Comparison of ENCODE assay signal across 8 mouse cellular contexts in the genomic region with DNA sequence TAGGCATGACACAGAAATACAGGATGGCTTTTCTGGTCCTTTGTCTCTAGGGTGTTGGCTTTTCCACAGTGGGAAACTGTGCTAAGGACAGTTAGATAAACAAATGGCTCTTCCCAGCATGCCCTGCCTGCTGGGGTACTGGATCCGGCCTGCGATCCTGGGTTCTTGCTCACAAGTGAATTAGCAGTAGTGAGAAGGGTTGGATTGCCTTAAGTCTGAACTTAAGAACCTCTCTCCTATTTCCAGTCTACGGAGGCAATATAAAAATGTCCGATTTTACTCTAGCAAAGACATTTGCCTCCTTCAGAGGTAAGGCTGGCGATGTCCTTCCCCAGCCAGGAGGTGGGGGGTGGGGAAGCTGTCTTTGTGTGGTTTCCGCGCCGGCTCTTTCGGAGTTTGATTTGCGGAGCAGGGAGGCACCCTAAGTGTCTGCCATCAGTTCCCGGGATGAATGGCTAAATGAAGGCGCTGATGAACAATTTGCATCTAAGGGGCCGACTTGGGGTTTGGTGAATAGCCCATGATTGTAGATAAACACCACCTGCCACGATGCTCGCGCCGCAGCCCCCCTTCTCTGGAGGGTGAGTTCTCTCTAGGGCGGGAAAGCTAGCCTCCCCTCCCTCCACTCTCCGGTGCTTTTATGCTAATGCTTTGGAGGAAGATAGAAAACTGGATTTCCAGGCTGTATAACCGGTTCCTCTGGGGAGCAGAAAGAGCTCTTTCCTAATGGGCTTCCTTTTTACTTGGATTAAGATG. TPM values are rescaled to one million over a fixed set of nuclear protein-coding genes. Genes with fewer than 3 reads are reported as not detected.
DNase-seq lines count a peak whose midpoint lies in the region; ATAC-seq and TF ChIP-seq lines count a peak whose summit lies in the region.

No protein-coding gene starts in this region.

- peaks cover 30% of the 10 kb centered on the region for H3K4me1 ChIP-seq in stomach, embryonic 16.5 days (ENCODE audit: control insufficient read depth, insufficient read depth, low read length)

- no peak for TF ChIP-seq CTCF in gastrocnemius, adult 2 months (IDR thresholded peaks at IDR 0.05)

- H3K36me3 ChIP-seq in stomach, embryonic 16.5 days (ENCODE audit: control insufficient read depth, insufficient read depth, low read length), result no peaks in the 10 kb centered on the region

- no peak for DNase-seq in gastrocnemius, adult 2 months
- DNase-seq in gastrocnemius, adult 8-10 months (ENCODE audit: low spot score in 2 of 2), result no peak
- DNase-seq in ZHBTc4 (ENCODE audit: low read depth, low spot score), result peak; percentile 59
- DNase-seq in frontal cortex, postnatal 10 days (ENCODE audit: low spot score in 2 of 2), result peak; percentile 34 to 51
- peak; percentile 60 for DNase-seq in left cerebral cortex, postnatal 4 days
- DNase-seq in mesoderm, embryonic 11.5 days (ENCODE audit: low read depth, low spot score), result peak; percentile 49
- DNase-seq in urinary bladder, postnatal 4 days (ENCODE audit: low spot score in 2 of 2), result no peak

- no peaks in the 10 kb centered on the region for H3K27me3 ChIP-seq in stomach, embryonic 16.5 days (ENCODE audit: control insufficient read depth, insufficient read depth, low read length)

- H3K4me3 ChIP-seq in gastrocnemius, adult 2 months, result peak overlapping the region; percentile 48
- H3K4me3 ChIP-seq in stomach, embryonic 16.5 days (replicated peaks; ENCODE audit: low read length), result peak overlapping the region; percentile 33

- peak overlapping the region; percentile 62 for H3K27ac ChIP-seq in gastrocnemius, adult 2 months
- peak overlapping the region; percentile 89 for H3K27ac ChIP-seq in stomach, embryonic 16.5 days (ENCODE audit: low read length)

- peak; percentile 39; the same call in 1 of the 2 replicates for ATAC-seq in stomach, embryonic 16.5 days (ENCODE audit: insufficient read depth, low FRiP score)

- peak overlapping the region; percentile 64 for H3K4me2 ChIP-seq in stomach, embryonic 16.5 days (ENCODE audit: low read depth, low read length)

- peak overlapping the region; percentile 65 for H3K9ac ChIP-seq in stomach, embryonic 16.5 days (ENCODE audit: low read length)

- 5% methylated on average over 20 of the region's 20 CpGs for WGBS in stomach, embryonic 16.5 days

- intact Hi-C loops in gastrocnemius, adult 2 months (cut with DNase I), result no loop called here
- intact Hi-C loops in left cerebral cortex, postnatal 4 days (cut with DNase I), result no loop called here

- peaks cover 3% of the 10 kb centered on the region; the same call in 1 of the 2 replicates for H3K9me3 ChIP-seq in stomach, embryonic 16.5 days (replicated peaks; ENCODE audit: control insufficient read depth, low read length)

RNA-seq across cellular contexts. Expression of gene Arl4d, which starts 30.7 kb away (rescaled TPM):
- total RNA-seq in gastrocnemius, adult 2 months (2021), result 10 to 100 TPM in 1 of 2 experiments, 1 to 10 TPM in 1; 6.7 to 13.1 TPM
- 10 to 100 TPM in 1 of 4 experiments, 1 to 10 TPM in 3; 4.6 to 10.2 (median 5.7) TPM for total RNA-seq in gastrocnemius, adult 8-10 months (2022)
- 10 to 100 TPM; 23.3 to 26.5 TPM for total RNA-seq in left cerebral cortex, postnatal 4 days (2021)
- 8.2 and 8.5 TPM in 2 replicates for polyA plus RNA-seq in stomach, embryonic 16.5 days (2015; fragmentation: Nextera tagmentation; extraction: Ambion mirVana)

RNA-seq across cellular contexts. Expression of gene Dhx8, which starts 36.6 kb away (rescaled TPM):
- total RNA-seq in gastrocnemius, adult 2 months (2021), result 10 to 100 TPM; 13.8 to 15.1 TPM
- 10 to 100 TPM; 12.3 to 15.0 (median 13.6) TPM for total RNA-seq in gastrocnemius, adult 8-10 months (2022)
- total RNA-seq in left cerebral cortex, postnatal 4 days (2021), result 10 to 100 TPM; 37.2 to 41.2 TPM
- polyA plus RNA-seq in stomach, embryonic 16.5 days (2015; fragmentation: Nextera tagmentation; extraction: Ambion mirVana), result 28.5 and 29.4 TPM in 2 replicates

Comparison
In these comparisons a context has a peak if more than half of its experiments do, and no peak if none do; other contexts are left out.
1. DNase-seq: peak in ZHBTc4 (single experiment), frontal cortex, postnatal 10 days (2 of 2), left cerebral cortex, postnatal 4 days (single experiment) and mesoderm, embryonic 11.5 days (single experiment); none in gastrocnemius, adult 2 months (single experiment), gastrocnemius, adult 8-10 months (0 of 2) and urinary bladder, postnatal 4 days (0 of 2).